Mouse (Mus musculus): ENCODE results near the gene Phxr2. TPM values are rescaled to one million over a fixed set of nuclear protein-coding genes. Genes with fewer than 3 reads are reported as not detected.
A peak's percentile ranks its signal among the peaks of the same experiment; 100 is the strongest.

Gene Phxr2
- polyA plus RNA-seq, 1 experiment from 2014 or later, result not detected

DNA sequence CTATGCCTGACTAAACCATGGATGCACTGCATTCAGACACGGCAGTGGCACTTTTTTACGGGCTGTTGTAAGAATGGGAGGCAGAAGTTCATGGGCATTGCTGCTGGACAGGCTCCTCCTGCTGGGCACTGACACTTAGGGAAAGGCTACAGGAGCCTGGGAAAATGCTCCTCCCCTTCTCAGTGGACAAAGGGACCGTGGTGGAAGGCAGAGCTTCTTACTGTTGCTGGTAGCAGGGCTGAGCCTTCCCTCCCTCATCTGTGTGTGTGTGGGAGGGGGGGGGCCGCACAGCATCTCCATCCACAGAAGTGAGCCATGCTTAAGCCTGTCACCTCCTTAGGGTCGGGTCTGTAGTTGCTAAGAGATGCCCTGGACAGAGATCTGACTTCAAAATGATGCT is 5.2 kb upstream of the Phxr2 start:
- Histone ChIP-seq H3K36me3 (replicated peaks; ENCODE audit: control insufficient read depth, insufficient read depth, low read depth, low read length) (no peaks in the 10 kb centered on the region; the same call in none of the 2 replicates), H3K4me1 (ENCODE audit: control insufficient read depth, insufficient read depth, low read length) (no peaks in the 10 kb centered on the region), H3K9ac (replicated peaks; ENCODE audit: low read length) (no peak overlapping the region), H3K27me3 (ENCODE audit: control insufficient read depth, insufficient read depth, low read length) (no peaks in the 10 kb centered on the region), H3K4me2 (ENCODE audit: low read depth, low read length) (no peak overlapping the region), H3K9me3 (replicated peaks; ENCODE audit: control insufficient read depth, low read length) (no peaks in the 10 kb centered on the region), H3K4me3 (ENCODE audit: low read depth, low read length) (no peak overlapping the region), H3K27ac (replicated peaks; ENCODE audit: low read depth, low read length) (no peak overlapping the region)
- DNase-seq (ENCODE audit: low spot score) (no peak), ATAC-seq (replicated peaks; ENCODE audit: insufficient number of reproducible peaks, low FRiP score, low TSS enrichment, low read depth) (no peak)
- 59% methylated on average over 5 of the region's 5 CpGs for WGBS

DNA sequence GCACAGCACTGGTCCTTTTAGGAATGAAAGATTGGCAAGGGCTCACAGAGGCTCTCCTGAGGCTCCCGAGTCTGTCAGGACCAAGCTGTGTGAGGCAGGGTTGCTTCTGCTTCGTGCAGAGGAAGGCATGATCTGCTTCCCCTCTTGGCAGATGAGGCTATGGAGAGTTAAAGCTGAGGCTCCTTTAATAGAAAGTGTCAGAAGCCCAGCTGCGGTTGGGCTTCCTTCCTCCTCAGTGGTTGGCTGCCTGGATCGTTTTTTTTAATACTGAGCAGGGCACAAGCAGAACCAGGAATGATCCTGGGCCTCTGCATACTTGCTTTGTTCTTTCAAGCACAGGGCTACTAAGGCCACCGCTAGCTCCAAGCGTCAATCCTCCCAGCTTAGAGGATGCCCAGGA is 4.5 kb upstream of the Phxr2 start:
- no peaks in the 10 kb centered on the region; the same call in none of the 2 replicates for H3K36me3 ChIP-seq (replicated peaks; ENCODE audit: control insufficient read depth, insufficient read depth, low read depth, low read length)
- 47% methylated on average over 6 of the region's 6 CpGs for WGBS
- no peak for ATAC-seq (replicated peaks; ENCODE audit: insufficient number of reproducible peaks, low FRiP score, low TSS enrichment, low read depth)

DNA sequence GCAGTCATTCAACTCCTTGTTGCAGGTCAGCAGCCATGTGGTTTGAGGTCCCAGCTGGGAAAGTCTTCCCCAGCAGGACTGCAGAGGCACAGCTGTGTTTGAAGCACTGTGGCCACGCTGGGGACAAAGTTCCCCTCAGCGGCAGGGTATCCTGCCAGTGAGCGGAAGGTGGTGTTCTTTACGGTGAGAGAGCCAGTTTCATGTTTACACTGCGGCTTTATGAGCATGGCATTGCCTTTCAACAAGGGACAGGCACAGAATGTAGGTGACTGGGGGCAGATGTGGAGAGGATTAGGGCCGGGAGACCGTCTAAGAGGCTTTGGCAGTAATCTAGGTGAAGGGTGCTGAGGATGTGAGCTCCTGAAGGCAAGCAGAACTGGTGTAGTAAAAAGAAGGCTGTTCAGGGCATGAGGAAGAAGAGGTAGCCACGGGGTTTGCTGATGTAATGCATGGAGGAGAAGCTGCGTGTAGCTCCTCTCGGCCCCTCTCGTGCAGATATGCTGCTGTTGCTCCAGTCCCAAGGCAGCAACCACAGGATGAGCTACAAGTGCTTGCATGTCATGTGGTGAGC is 1.7 kb upstream of the Phxr2 start:
- WGBS, result 82% methylated on average over 11 of the region's 11 CpGs
- ATAC-seq (replicated peaks; ENCODE audit: insufficient number of reproducible peaks, low FRiP score, low TSS enrichment, low read depth) (no peak), DNase-seq (ENCODE audit: low spot score) (no peak)
- Histone ChIP-seq H3K9me3 (replicated peaks; ENCODE audit: control insufficient read depth, low read length) (no peaks in the 10 kb centered on the region), H3K9ac (replicated peaks; ENCODE audit: low read length) (no peak overlapping the region), H3K4me1 (ENCODE audit: control insufficient read depth, insufficient read depth, low read length) (no peaks in the 10 kb centered on the region), H3K27me3 (ENCODE audit: control insufficient read depth, insufficient read depth, low read length) (no peaks in the 10 kb centered on the region), H3K27ac (replicated peaks; ENCODE audit: low read depth, low read length) (no peak overlapping the region), H3K4me2 (ENCODE audit: low read depth, low read length) (no peak overlapping the region), H3K36me3 (replicated peaks; ENCODE audit: control insufficient read depth, insufficient read depth, low read depth, low read length) (no peaks in the 10 kb centered on the region; the same call in none of the 2 replicates), H3K4me3 (ENCODE audit: low read depth, low read length) (no peak overlapping the region)

More for the DNA sequence above, 4.5 kb upstream of the Phxr2 start:
- Histone ChIP-seq H3K9ac (replicated peaks; ENCODE audit: low read length) (no peak overlapping the region), H3K9me3 (replicated peaks; ENCODE audit: control insufficient read depth, low read length) (no peaks in the 10 kb centered on the region), H3K4me1 (ENCODE audit: control insufficient read depth, insufficient read depth, low read length) (no peaks in the 10 kb centered on the region), H3K27ac (replicated peaks; ENCODE audit: low read depth, low read length) (no peak overlapping the region), H3K4me3 (ENCODE audit: low read depth, low read length) (no peak overlapping the region), H3K27me3 (ENCODE audit: control insufficient read depth, insufficient read depth, low read length) (no peaks in the 10 kb centered on the region), H3K4me2 (ENCODE audit: low read depth, low read length) (no peak overlapping the region)
- no peak for DNase-seq (ENCODE audit: low spot score)

DNA sequence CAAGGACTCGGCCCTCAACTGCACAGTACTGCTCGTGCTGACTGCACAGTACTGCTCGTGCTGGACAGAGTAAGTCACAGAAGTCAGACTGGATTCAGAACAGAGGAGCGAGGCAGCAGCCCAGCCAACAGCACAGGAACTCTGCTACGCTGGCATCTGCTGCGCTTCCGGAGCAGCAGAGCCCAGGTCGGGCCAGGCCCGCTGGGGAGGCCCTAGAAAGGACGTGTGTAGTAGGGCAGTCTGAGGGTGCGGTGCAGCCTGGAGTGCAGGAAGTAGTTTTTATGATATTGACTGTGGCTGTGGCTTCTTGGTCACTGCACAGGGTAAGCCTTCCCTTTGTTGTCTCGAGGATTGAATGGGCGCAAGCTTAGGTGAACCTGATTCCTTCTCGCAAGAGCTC is 829 bp upstream of the Phxr2 start:
- Histone ChIP-seq H3K9me3 (replicated peaks; ENCODE audit: control insufficient read depth, low read length) (no peaks in the 10 kb centered on the region), H3K9ac (replicated peaks; ENCODE audit: low read length) (no peak overlapping the region), H3K27ac (replicated peaks; ENCODE audit: low read depth, low read length) (no peak overlapping the region), H3K4me1 (ENCODE audit: control insufficient read depth, insufficient read depth, low read length) (no peaks in the 10 kb centered on the region), H3K27me3 (ENCODE audit: control insufficient read depth, insufficient read depth, low read length) (no peaks in the 10 kb centered on the region), H3K36me3 (replicated peaks; ENCODE audit: control insufficient read depth, insufficient read depth, low read depth, low read length) (no peaks in the 10 kb centered on the region; the same call in none of the 2 replicates), H3K4me2 (ENCODE audit: low read depth, low read length) (no peak overlapping the region), H3K4me3 (ENCODE audit: low read depth, low read length) (no peak overlapping the region)
- DNase-seq (ENCODE audit: low spot score) (no peak), ATAC-seq (replicated peaks; ENCODE audit: insufficient number of reproducible peaks, low FRiP score, low TSS enrichment, low read depth) (no peak)
- 88% methylated on average over 14 of the region's 14 CpGs for WGBS

DNA sequence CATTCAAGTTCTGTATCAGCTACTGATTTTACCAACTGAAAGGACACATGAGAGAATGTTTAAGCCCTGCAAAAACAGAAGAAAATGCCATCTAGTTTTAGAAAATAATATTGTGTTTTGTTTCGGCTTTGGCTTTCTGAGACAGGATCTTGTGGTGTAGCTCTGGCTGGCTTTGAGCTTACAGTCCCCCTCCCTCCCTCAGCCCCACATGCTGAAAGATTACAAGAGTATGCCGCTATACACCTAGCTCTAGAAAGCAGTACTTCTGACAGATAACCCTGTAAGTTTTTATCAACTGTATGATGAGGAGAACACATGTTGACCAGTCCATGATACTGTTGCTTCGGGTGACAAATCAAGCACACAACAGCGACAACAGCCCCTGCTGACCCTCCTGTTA is 6.7 kb downstream of the Phxr2 start:
- no peaks in the 10 kb centered on the region for H3K4me1 ChIP-seq (ENCODE audit: control insufficient read depth, insufficient read depth, low read length)
- 87% methylated on average over 4 of the region's 4 CpGs for WGBS
- H3K27me3 ChIP-seq (ENCODE audit: control insufficient read depth, insufficient read depth, low read length), result no peaks in the 10 kb centered on the region
- ATAC-seq (replicated peaks; ENCODE audit: insufficient number of reproducible peaks, low FRiP score, low TSS enrichment, low read depth) (no peak), DNase-seq (ENCODE audit: low spot score) (no peak)
- no peaks in the 10 kb centered on the region for H3K36me3 ChIP-seq (replicated peaks; ENCODE audit: control insufficient read depth, insufficient read depth, low read depth, low read length)
- no peak overlapping the region for H3K4me2 ChIP-seq (ENCODE audit: low read depth, low read length)
- H3K9ac ChIP-seq (replicated peaks; ENCODE audit: low read length), result no peak overlapping the region
- no peaks in the 10 kb centered on the region for H3K9me3 ChIP-seq (replicated peaks; ENCODE audit: control insufficient read depth, low read length)
- H3K4me3 ChIP-seq (ENCODE audit: low read depth, low read length), result no peak overlapping the region
- H3K27ac ChIP-seq (replicated peaks; ENCODE audit: low read depth, low read length), result no peak overlapping the region

DNA sequence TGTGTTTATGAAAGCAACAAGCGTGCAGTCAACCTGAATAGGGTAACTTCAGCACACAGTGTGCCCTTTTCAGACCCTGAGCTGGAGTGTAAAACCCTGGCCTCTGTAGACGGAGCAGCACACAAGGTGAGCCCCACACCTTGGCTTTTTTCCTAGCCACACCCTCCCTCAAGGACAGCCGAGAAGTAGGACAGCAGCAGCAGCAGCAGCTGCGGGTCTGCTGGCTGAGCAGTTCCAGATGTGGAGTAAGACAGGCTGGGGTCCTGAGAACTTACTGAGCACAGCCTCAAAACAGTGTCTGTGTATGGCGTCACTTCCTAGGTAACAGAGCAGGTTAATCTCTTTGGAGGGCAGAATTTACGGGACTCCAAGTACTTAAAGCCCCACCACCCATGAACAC is 7.4 kb downstream of the Phxr2 start:
- H3K9me3 ChIP-seq (replicated peaks; ENCODE audit: control insufficient read depth, low read length), result no peaks in the 10 kb centered on the region
- no peaks in the 10 kb centered on the region for H3K27me3 ChIP-seq (ENCODE audit: control insufficient read depth, insufficient read depth, low read length)
- no peaks in the 10 kb centered on the region for H3K4me1 ChIP-seq (ENCODE audit: control insufficient read depth, insufficient read depth, low read length)
- no peak overlapping the region for H3K4me2 ChIP-seq (ENCODE audit: low read depth, low read length)
- H3K36me3 ChIP-seq (replicated peaks; ENCODE audit: control insufficient read depth, insufficient read depth, low read depth, low read length), result no peaks in the 10 kb centered on the region
- WGBS, result 39% methylated on average over 6 of the region's 6 CpGs
- H3K27ac ChIP-seq (replicated peaks; ENCODE audit: low read depth, low read length), result no peak overlapping the region
- DNase-seq (ENCODE audit: low spot score), result peak; percentile 72
- ATAC-seq (replicated peaks; ENCODE audit: insufficient number of reproducible peaks, low FRiP score, low TSS enrichment, low read depth), result peak; percentile 45; the same call in 1 of the 2 replicates
- no peak overlapping the region for H3K4me3 ChIP-seq (ENCODE audit: low read depth, low read length)
- no peak overlapping the region for H3K9ac ChIP-seq (replicated peaks; ENCODE audit: low read length)

DNA sequence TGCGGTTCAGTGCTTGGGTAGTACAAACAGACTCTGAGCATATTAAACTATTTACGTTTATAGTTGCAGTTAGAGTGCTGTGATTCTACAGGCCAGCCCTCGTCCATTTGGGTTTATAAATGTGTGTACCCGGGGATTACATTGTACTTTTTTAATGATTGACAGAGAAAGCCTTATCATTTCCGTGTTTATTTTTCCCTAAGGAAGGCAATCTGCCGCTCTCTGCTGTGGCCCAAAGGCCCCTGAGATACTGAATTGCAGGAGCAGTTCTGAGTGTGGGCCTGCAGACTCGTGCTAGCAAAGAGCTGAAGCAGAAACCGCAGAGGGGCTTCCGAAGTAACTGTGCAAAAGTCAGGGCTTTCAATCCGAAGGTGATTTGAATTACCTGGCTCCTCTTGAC is 8.2 kb downstream of the Phxr2 start:
- H3K9me3 ChIP-seq (replicated peaks; ENCODE audit: control insufficient read depth, low read length), result no peaks in the 10 kb centered on the region
- no peak for ATAC-seq (replicated peaks; ENCODE audit: insufficient number of reproducible peaks, low FRiP score, low TSS enrichment, low read depth)
- H3K36me3 ChIP-seq (replicated peaks; ENCODE audit: control insufficient read depth, insufficient read depth, low read depth, low read length), result no peaks in the 10 kb centered on the region
- no peak overlapping the region for H3K4me3 ChIP-seq (ENCODE audit: low read depth, low read length)
- no peak for DNase-seq (ENCODE audit: low spot score)
- H3K27ac ChIP-seq (replicated peaks; ENCODE audit: low read depth, low read length), result no peak overlapping the region
- H3K27me3 ChIP-seq (ENCODE audit: control insufficient read depth, insufficient read depth, low read length), result no peaks in the 10 kb centered on the region
- H3K4me1 ChIP-seq (ENCODE audit: control insufficient read depth, insufficient read depth, low read length), result no peaks in the 10 kb centered on the region
- 76% methylated on average over 10 of the region's 10 CpGs for WGBS
- H3K4me2 ChIP-seq (ENCODE audit: low read depth, low read length), result no peak overlapping the region
- no peak overlapping the region for H3K9ac ChIP-seq (replicated peaks; ENCODE audit: low read length)

DNA sequence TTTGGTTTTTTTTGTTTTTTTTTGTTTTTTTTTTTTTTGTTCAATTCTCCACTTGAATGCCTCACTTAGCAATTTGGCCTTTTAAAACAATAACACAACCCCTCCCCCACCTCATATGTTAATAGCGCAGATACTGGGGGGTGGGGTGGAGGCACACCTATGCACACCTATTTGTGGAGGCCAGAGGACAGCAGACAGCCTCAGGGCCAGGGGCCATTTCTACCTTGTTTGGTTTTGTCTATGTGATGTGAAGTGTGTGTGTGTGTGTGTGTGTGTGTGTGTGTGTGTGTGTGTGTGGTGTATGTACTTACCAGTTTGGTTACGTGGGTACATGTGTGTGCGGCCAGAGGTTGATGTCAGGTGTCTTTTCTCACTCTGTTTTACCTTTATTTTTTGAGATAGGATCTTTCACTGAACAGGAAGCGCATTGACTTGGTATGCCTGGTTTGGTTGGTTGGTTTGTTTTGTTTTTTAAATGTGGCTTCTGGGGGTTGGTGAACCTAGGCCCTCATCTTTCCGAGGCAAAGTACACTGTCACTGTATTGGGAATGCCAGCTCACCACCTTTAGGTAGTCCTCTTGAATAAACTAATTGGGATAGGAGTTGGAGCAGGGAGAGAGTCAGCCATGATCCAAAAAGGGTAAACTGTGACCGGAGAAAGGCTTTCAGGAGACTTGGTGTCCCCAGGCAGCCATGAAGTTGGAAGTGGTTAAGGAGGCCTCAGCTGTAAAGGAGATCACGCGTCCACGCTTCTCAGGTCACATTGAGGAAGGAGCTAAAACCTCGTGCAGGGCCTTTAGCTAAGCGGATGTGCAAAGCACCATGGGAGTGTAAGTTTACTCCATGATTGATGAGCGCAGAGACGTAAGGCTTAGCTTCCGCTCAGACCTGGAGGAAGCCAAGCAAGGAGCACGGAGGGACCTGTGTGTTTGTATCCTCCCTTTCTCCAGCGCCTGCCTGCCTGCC is 9.2 kb downstream of the Phxr2 start:
- H3K27me3 ChIP-seq (ENCODE audit: control insufficient read depth, insufficient read depth, low read length), result no peaks in the 10 kb centered on the region
- H3K36me3 ChIP-seq (replicated peaks; ENCODE audit: control insufficient read depth, insufficient read depth, low read depth, low read length), result no peaks in the 10 kb centered on the region
- ATAC-seq (replicated peaks; ENCODE audit: insufficient number of reproducible peaks, low FRiP score, low TSS enrichment, low read depth) (no peak), DNase-seq (ENCODE audit: low spot score) (no peak)
- H3K4me1 ChIP-seq (ENCODE audit: control insufficient read depth, insufficient read depth, low read length), result no peaks in the 10 kb centered on the region
- no peak overlapping the region for H3K4me2 ChIP-seq (ENCODE audit: low read depth, low read length)
- WGBS, result 88% methylated on average over 15 of the region's 16 CpGs
- no peak overlapping the region for H3K27ac ChIP-seq (replicated peaks; ENCODE audit: low read depth, low read length)
- H3K9ac ChIP-seq (replicated peaks; ENCODE audit: low read length), result no peak overlapping the region
- H3K4me3 ChIP-seq (ENCODE audit: low read depth, low read length), result no peak overlapping the region
- no peaks in the 10 kb centered on the region for H3K9me3 ChIP-seq (replicated peaks; ENCODE audit: control insufficient read depth, low read length)

Data from embryonic facial prominence, embryonic 11.5 days (tissue).